Mouse (Mus musculus) adrenal gland, postnatal 10 days (tissue): ENCODE measurements around the gene Dao. TPM values are rescaled to one million over a fixed set of nuclear protein-coding genes. Genes with fewer than 3 reads are reported as not detected.
A peak's percentile ranks its signal among the peaks of the same experiment; 100 is the strongest.

Source experiments
- DNase-seq: peaks from one replicate; pipeline ENCODE4 v3.0.0; 2021; ENCODE audit warnings: mixed read lengths
- total RNA-seq, 2 experiments: library from RNA; stranded (reverse); gene quantifications; 2 replicates each; pipeline ENCODE4 v1.2.3; 2021

The Dao gene
- total RNA-seq, 2 experiments from 2014 or later: not detected

- no peak for DNase-seq
Measured at GRCm38 (mm10) chr5:114027217-114027944, 23.9 kb downstream of the Dao start.

DNA sequence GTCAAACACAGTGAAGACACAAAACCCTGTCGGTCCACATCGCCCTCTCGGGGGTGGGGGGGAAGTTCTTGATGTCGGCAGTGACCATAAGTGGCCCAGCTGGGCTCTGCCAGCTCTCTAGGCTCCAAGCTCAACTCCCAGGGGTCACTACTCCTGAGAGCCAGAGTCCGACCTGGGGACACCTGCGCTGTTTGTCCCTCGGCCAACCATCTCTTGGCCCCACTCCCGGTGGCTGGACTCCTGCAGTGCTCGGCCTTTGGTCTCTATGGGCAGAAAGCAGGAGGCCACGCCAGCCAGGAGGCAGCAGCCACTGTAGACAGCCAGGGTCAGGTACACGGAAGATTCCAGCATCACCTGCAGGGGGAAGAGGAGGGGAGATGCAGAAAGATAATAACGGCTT is 24.6 kb downstream of the Dao start:
- peak; percentile 28 for DNase-seq

DNA sequence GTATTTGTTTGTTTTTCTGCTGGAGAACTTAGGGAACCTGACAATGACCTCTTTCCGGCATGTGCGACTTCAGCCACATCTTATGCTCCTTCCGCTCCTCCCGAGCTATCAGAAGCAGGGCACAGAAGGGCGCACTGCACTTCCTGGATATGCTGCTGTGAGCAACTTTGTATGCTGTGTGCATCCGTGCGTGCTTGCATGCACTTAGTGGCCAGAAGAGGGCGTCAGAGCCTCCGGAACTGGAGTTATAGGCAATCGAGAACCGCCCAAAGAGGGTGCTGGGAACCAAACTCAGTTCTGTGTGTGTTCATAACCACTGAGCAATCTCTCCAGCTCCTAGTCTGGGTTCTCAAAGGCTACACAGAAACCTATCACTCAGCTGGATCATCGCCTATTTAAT is 27.1 kb downstream of the Dao start:
- DNase-seq: no peak

- DNase-seq: no peak
Measured at GRCm38 (mm10) chr5:114032161-114032763, 28.8 kb downstream of the Dao start.

DNA sequence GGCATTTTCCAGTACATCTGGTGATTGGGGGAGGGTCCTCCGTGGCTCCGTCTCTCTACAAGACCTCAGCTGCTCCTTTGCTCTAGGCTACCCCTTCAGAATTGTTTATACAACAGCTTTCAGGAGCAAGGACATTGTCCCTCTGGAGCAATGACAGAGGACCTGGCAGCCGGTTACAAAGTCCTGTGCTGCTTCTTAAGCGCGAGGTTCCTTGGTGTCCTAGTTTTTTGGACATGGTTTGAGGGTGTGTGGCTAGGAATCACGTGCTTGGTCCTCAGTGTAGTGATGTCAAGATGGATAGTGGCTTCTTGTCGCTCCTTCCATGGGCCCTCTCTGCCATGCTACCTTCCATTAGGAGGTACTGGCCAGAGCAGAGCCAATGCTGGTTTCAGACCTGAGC is 30.9 kb downstream of the Dao start:
- no peak for DNase-seq

DNA sequence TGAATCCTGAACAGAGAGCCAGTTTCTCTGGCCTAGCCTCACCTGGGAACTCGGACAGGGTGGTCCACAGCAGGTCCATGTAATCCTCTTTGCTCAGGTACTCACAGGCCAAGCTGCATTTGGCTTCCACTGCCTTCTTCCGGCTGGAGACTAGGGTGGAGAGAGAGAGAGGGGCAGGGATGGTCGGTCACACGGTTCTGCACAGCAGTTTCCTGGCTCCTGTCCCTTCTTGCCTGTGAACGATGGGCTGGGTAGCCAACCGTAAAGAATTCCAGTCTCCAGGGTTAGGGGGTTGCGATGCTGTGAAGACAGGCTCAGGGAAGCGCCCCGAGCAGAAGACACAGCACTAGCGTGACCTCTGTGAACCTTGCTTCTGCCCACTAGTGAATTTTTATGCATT is 31.6 kb downstream of the Dao start:
- no peak for DNase-seq

DNA sequence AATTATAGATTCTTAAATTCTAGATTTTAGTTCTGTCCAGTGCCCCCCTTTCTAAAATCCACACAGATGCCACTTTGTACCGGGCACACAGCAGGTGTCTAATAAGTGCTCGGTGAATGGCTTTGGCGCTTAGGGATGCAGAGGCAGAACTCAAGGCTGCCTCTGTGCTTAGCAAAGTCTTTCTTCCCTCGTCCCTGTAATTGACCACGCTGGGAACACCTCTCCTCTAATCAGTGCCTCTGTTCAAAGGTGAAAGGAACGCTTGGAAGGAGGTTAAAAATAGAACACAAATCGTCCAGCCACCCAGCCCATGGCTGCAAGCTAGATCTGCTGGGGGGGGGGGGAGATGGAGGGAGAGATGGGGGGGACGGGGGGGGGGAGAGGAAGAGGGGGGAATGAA is 37.0 kb downstream of the Dao start:
- DNase-seq: no peak

- no peak for DNase-seq
Measured at GRCm38 (mm10) chr5:114040911-114041310, 37.4 kb downstream of the Dao start.

DNA sequence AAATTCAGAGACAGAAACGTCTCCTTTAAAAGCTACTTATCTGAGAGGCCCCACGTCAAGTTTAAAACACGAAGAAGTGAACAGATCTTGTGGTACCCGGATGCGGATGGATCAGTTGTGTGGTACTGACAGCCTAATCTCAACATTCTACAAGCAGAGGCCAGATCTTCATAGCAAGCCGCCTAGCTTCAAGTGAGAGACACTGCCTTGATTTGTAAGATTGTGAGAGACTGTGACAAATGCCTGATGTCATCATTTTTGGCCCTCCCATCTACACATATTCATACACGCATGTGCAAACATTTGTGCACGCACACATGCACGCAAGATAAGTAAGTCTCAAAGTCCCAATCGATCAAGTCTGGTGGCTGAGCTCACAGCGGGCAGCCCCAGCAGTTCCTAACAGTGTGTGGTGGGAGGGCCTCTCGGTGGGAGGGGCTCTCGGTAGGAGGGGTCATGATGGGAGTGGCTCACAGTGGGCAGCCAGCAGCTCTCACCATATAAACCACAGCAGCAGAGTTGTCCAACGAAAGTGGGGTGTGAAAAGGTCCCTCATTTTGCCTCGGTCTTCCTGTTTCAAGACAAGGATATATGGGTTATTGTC is 37.9 kb downstream of the Dao start:
- peak; percentile 56 for DNase-seq

- DNase-seq: no peak
Measured at GRCm38 (mm10) chr5:114043800-114044199, 40.3 kb downstream of the Dao start.

- DNase-seq: no peak
Measured at GRCm38 (mm10) chr5:114045134-114045533, 41.6 kb downstream of the Dao start.

GRCm38 (mm10) chr5:114046151-114046550 is 42.6 kb downstream of the Dao start:
- no peak for DNase-seq

DNA sequence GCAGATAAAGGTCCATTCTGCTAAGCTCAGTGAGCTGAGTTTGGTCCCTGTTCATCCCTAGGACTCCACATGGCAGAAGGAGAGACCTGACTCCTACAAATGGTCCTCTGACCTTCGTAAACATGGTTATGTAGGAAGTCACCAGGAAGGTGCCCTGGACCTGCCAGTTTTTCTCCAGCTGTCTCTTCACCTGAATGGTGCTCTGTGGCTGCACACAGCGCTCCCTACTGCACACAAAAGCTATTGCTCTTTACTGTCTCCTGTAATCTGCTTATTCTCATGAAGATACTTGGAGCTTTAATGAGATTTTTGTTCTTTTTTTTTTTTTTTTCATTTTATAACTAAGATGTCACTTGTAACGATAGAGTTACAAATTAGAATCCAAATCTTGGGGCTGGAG is 43.1 kb downstream of the Dao start:
- no peak for DNase-seq

DNA sequence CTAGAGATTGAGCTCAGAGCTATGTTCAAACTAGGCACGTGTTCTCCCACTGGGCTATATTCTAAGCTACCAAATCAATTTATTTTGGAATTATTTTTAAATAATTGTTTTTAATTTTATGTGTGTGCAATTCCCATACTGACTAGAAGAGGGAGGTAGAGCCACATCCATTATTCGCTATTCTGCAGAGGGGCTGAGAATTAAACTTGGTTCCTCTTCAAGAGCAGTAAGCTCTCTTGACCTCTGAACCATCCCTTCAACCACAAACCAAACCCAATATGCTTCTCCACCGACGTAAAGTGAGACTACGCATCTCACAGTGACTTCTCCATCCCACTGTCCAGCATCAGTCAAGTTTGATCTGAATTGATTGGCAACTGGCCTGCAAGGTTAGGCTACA is 43.7 kb downstream of the Dao start:
- DNase-seq: no peak

- DNase-seq: no peak
Measured at GRCm38 (mm10) chr5:114048731-114049308, 45.3 kb downstream of the Dao start.

- peak; percentile 87 for DNase-seq
Measured at GRCm38 (mm10) chr5:114052246-114052761, 48.8 kb downstream of the Dao start.

- DNase-seq: no peak
Measured at GRCm38 (mm10) chr5:114057129-114057731, 53.7 kb downstream of the Dao start.

GRCm38 (mm10) chr5:114061675-114062074 is 58.2 kb downstream of the Dao start:
- no peak for DNase-seq

- no peak for DNase-seq
Measured at GRCm38 (mm10) chr5:114063958-114064357, 60.5 kb downstream of the Dao start.

GRCm38 (mm10) chr5:114065161-114065560 is 61.7 kb downstream of the Dao start, which contains the start of gene Usp30:
Gene Usp30, plus strand, starts transcription at chr5:114065461.
- no peak for DNase-seq

DNA sequence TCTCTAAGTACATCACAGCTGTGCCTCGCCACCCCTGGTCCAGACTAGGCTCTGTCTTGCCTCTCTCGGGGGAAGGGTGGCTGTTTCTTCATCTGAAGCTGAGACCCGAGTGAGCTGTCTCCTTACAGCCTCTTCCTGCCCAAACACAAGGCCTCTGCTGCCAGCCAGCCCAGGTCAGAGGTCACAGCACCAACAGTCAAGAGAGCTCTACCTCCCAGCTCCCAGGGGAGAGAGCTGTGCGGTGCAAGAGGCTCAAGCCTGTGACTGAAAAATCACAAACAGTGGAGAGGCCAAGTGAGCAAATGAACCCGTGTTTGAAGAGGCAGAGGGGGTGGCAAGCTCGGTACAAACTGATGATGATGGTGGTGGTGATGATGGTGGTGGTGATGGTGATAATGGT is 63.1 kb downstream of the Dao start:
- DNase-seq: no peak

GRCm38 (mm10) chr5:114067543-114067942 is 64.0 kb downstream of the Dao start:
- no peak for DNase-seq

DNA sequence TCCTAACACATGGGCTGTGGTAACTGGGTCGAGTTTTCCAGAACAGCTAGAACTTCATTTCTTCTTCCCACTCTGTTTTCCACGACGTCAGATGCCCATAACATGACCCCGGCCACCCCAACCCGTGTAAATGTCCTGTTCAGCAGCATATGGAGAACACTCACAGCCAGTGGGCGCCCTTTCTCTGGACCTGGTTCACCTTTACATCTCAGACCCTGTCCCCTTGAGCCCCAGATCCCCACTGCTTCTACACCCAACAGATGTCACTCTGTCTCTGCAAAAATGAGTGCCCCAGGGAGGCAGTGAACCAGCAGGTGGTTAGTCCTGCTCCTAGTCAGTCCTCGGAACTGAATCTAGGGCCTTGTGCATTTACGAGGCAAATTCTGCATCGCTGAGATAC is 64.5 kb downstream of the Dao start:
- no peak for DNase-seq
